Mouse (Mus musculus) olfactory bulb, adult 2 months (tissue): ENCODE measurements around the gene Bpifa5.

Experiments
- CTCF ChIP-seq: fragments of 200-500 bp; IDR thresholded peaks from 2 replicates; pipeline ENCODE4 v1.5.1; 2012; ENCODE audit warnings: low read depth, mild to moderate bottlenecking, low read length, moderate library complexity; ENCODE audit not compliant: insufficient read depth
- POLR2A ChIP-seq: fragments of 200-500 bp; IDR thresholded peaks from 2 replicates; pipeline ENCODE4 v1.6.1; 2012; ENCODE audit warnings: mild to moderate bottlenecking, low read depth, low read length, moderate library complexity; ENCODE audit not compliant: insufficient read depth

- TF ChIP-seq POLR2A (no peak), CTCF (no peak)
Observed at GRCm38 (mm10) chr2:154211881-154212280, 49.5 kb downstream of the Bpifa5 start.
